ENCODE assay signal across 9 mouse cellular contexts in the genomic region with DNA sequence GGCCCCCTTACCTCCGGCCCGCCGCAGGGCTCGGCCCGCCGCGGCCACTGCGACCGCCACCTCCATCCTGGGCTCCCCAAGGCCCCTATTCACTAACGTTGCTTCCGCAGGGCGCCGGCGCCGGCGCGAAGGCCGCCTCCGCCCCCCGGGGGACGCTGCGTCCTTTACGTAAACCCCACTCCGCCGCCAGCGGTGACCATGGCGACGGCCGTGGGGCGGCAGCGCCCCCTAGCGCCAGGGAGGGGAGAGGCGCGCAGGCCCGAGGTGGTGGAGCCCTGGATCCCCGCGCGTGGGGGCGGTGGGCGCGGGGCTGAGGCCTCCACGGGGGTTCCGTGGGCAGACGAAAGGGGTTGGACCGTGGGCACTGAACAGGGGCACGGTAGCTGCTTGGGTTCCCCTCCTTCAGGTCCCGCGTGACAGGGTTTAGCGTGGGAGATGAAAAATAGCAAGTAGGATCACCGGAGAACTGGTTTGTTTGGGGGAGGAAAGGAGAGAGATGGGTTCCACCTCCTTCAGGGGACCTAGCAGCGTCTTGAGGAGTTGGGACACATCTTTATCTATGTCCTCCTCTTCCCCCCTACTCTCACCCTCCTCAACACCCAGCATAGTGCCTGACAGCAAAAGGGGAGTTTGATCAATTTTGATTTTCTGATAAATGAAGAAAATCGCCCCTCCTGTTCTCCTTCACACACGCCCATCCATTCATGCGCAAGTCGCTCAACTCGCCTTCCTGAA. TPM values are rescaled to one million over a fixed set of nuclear protein-coding genes. Genes with fewer than 3 reads are reported as not detected.
DNase-seq lines count a peak whose midpoint lies in the region; TF ChIP-seq lines count a peak whose summit lies in the region.
"Had no signal": no experiment of that assay in that cellular context is flagged by ENCODE, and none has a peak within 500 bp of the region (broad histone marks: within the 10 kb centered on the region; RNA-seq: fewer than 3 reads in every experiment).

Dagla (minus strand) TSS at position 68 of the 735 bp plus-strand sequence.

- WGBS in kidney, adult 2 months: 6% methylated on average over 54 of the region's 56 CpGs
- WGBS in liver, adult 2 months: 7% methylated on average over 51 of the region's 56 CpGs

- no peak within 1 kb of the TSS for H3K27ac ChIP-seq in kidney, adult 2 months (ENCODE audit: insufficient read depth, low read depth, low read length)
- H3K27ac ChIP-seq in liver, adult 2 months (replicated peaks; ENCODE audit: insufficient read depth, low read depth, low read length): no peak within 1 kb of the TSS

- peak; percentile 84 for DNase-seq in layer of hippocampus, adult 11-12 months (ENCODE audit: low spot score)
- no peak for DNase-seq in layer of hippocampus, adult 9-10 months (ENCODE audit: low spot score)
- peak; percentile 51 for DNase-seq in embryo, embryonic 11.5 days (ENCODE audit: low read depth, low spot score)
- peak; percentile 78 to 90 for DNase-seq in heart, adult 18-20 months
- DNase-seq in kidney, adult 2 months: peak; percentile 67
- DNase-seq in liver, adult 2 months (ENCODE audit: extremely low read depth, low read depth, low spot score): no peak
- DNase-seq in monocyte, adult 2 months (ENCODE audit: low read depth in 1 of 2, low spot score in 2 of 2): peak; percentile 23 to 59
- peak; percentile 16 to 50 for DNase-seq in spleen, postnatal 14 days (ENCODE audit: low spot score in 2 of 2)

- H3K9ac ChIP-seq in liver, adult 2 months (ENCODE audit: low read depth, low read length): peak within 1 kb of the TSS; percentile 56

- H3K4me1 ChIP-seq in kidney, adult 2 months (ENCODE audit: control insufficient read depth, insufficient read depth, low read length): no peaks in the 10 kb centered on the region
- H3K4me1 ChIP-seq in liver, adult 2 months (ENCODE audit: control insufficient read depth, insufficient read depth, low read length): no peaks in the 10 kb centered on the region

- TF ChIP-seq POLR2A in kidney, adult 2 months (IDR thresholded peaks at IDR 0.05; ENCODE audit: low read depth, low read length): no peak
- TF ChIP-seq POLR2A in liver, adult 2 months (IDR thresholded peaks at IDR 0.05; ENCODE audit: extremely low read depth, insufficient read depth, low read length): no peak

- H3K36me3 ChIP-seq in kidney, adult 2 months (ENCODE audit: control insufficient read depth, insufficient read depth, low read length): no peaks in the 10 kb centered on the region
- no peaks in the 10 kb centered on the region for H3K36me3 ChIP-seq in liver, adult 2 months (ENCODE audit: control insufficient read depth, insufficient read depth, low read length)
- H3K36me3 ChIP-seq: G1E had no signal

- TF ChIP-seq CTCF in kidney, adult 2 months (conservative IDR thresholded peaks at IDR 0.05; ENCODE audit: insufficient read depth, insufficient read length, low read depth, low read length): peak; percentile 74
- peak; percentile 87 for TF ChIP-seq CTCF in liver, adult 2 months (IDR thresholded peaks at IDR 0.05; ENCODE audit: low read depth, low read length)

- H3K79me2 ChIP-seq in liver, adult 2 months (ENCODE audit: control insufficient read depth, insufficient read depth, low read length): no peaks in the 10 kb centered on the region

- H3K4me3 ChIP-seq in kidney, adult 2 months (ENCODE audit: insufficient read depth, low read depth, low read length): peak within 1 kb of the TSS; percentile 54
- peak within 1 kb of the TSS; percentile 40 for H3K4me3 ChIP-seq in liver, adult 2 months (ENCODE audit: insufficient read depth, low read depth, low read length)

- no peaks in the 10 kb centered on the region for H3K27me3 ChIP-seq in kidney, adult 2 months (replicated peaks; ENCODE audit: control insufficient read depth, insufficient read depth, low read length)
- peaks cover 2% of the 10 kb centered on the region; the same call in 1 of the 2 replicates for H3K27me3 ChIP-seq in liver, adult 2 months (ENCODE audit: control insufficient read depth, insufficient read depth, low read length)

RNA-seq across cellular contexts. Expression of gene Dagla, which starts in this region (rescaled TPM):
- 1 to 10 TPM; 3.3 TPM for total RNA-seq in heart, adult 18-20 months (2021)
- polyA plus RNA-seq in kidney, adult 2 months (2012; rRNA removed): 7.0 and 8.2 TPM in 2 replicates
- total RNA-seq in liver, adult 2 months (2014; rRNA removed): 0.18 and 0.40 TPM in 2 replicates
- 0.63 and 0.93 TPM in 2 replicates for polyA plus RNA-seq in liver, adult 2 months (2012; rRNA removed)
- polyA plus RNA-seq: G1E had no signal

Comparison
In these comparisons a context has a peak if more than half of its experiments do, and no peak if none do; other contexts are left out.
1. DNase-seq: peak in layer of hippocampus, adult 11-12 months (single experiment), embryo, embryonic 11.5 days (single experiment), heart, adult 18-20 months (2 of 2), kidney, adult 2 months (single experiment), monocyte, adult 2 months (2 of 2) and spleen, postnatal 14 days (2 of 2); none in layer of hippocampus, adult 9-10 months (single experiment) and liver, adult 2 months (single experiment).